Mouse (Mus musculus): ENCODE data around the gene Tenm3. TPM values are rescaled to one million over a fixed set of nuclear protein-coding genes. Genes with fewer than 3 reads are reported as not detected.

The Tenm3 gene
- total RNA-seq, 2 experiments from 2014 or later, result 10.7 to 12.6 TPM

GRCm38 (mm10) chr8:48437523-48438207, 406.1 kb downstream of the Tenm3 start:
- DNase-seq, result no peak
- intact Hi-C loops (cut with DNase I; ENCODE audit: low total_unique reads), result no loop called here

GRCm38 (mm10) chr8:48425101-48425500, 418.6 kb downstream of the Tenm3 start:
- DNase-seq, result no peak
- intact Hi-C loops (cut with DNase I; ENCODE audit: low total_unique reads), result no loop called here

- intact Hi-C loops (cut with DNase I; ENCODE audit: low total_unique reads), result no loop called here
Observed at GRCm38 (mm10) chr8:48417714-48418113, 426.0 kb downstream of the Tenm3 start.

GRCm38 (mm10) chr8:48410916-48411315, 432.8 kb downstream of the Tenm3 start:
- DNase-seq, result no peak
- intact Hi-C loops (cut with DNase I; ENCODE audit: low total_unique reads), result no loop called here

More at GRCm38 (mm10) chr8:48417714-48418113, 426.0 kb downstream of the Tenm3 start:
- no peak for DNase-seq

GRCm38 (mm10) chr8:48400572-48400972, 443.2 kb downstream of the Tenm3 start:
- intact Hi-C loops (cut with DNase I; ENCODE audit: low total_unique reads), result no loop called here
- no peak for DNase-seq

- intact Hi-C loops (cut with DNase I; ENCODE audit: low total_unique reads), result no loop called here
- no peak for DNase-seq
Observed at GRCm38 (mm10) chr8:48385833-48386232, 457.9 kb downstream of the Tenm3 start.

- intact Hi-C loops (cut with DNase I; ENCODE audit: low total_unique reads), result no loop called here
- DNase-seq, result no peak
Observed at GRCm38 (mm10) chr8:48380035-48380434, 463.7 kb downstream of the Tenm3 start.

GRCm38 (mm10) chr8:48376774-48377173, 467.0 kb downstream of the Tenm3 start:
- peak; percentile 75 for DNase-seq
- intact Hi-C loops (cut with DNase I; ENCODE audit: low total_unique reads), result no loop called here

GRCm38 (mm10) chr8:48375183-48375582, 468.6 kb downstream of the Tenm3 start:
- intact Hi-C loops (cut with DNase I; ENCODE audit: low total_unique reads), result no loop called here
- no peak for DNase-seq

GRCm38 (mm10) chr8:48373404-48373803, 470.3 kb downstream of the Tenm3 start:
- intact Hi-C loops (cut with DNase I; ENCODE audit: low total_unique reads), result no loop called here
- no peak for DNase-seq

- DNase-seq, result no peak
- intact Hi-C loops (cut with DNase I; ENCODE audit: low total_unique reads), result no loop called here
Observed at GRCm38 (mm10) chr8:48367164-48367563, 476.6 kb downstream of the Tenm3 start.

- intact Hi-C loops (cut with DNase I; ENCODE audit: low total_unique reads), result no loop called here
- no peak for DNase-seq
Observed at GRCm38 (mm10) chr8:48356849-48357248, 486.9 kb downstream of the Tenm3 start.

GRCm38 (mm10) chr8:48353458-48353857, 490.3 kb downstream of the Tenm3 start:
- DNase-seq, result no peak
- intact Hi-C loops (cut with DNase I; ENCODE audit: low total_unique reads), result no loop called here

- intact Hi-C loops (cut with DNase I; ENCODE audit: low total_unique reads), result no loop called here
- DNase-seq, result no peak
Observed at GRCm38 (mm10) chr8:48348901-48349300, 494.9 kb downstream of the Tenm3 start.

GRCm38 (mm10) chr8:48348386-48348785, 495.4 kb downstream of the Tenm3 start:
- intact Hi-C loops (cut with DNase I; ENCODE audit: low total_unique reads), result no loop called here

GRCm38 (mm10) chr8:48343067-48343420, 500.7 kb downstream of the Tenm3 start:
- intact Hi-C loops (cut with DNase I; ENCODE audit: low total_unique reads), result no loop called here
- DNase-seq, result no peak

More at GRCm38 (mm10) chr8:48348386-48348785, 495.4 kb downstream of the Tenm3 start:
- DNase-seq, result no peak

- intact Hi-C loops (cut with DNase I; ENCODE audit: low total_unique reads), result no loop called here
- DNase-seq, result no peak
Observed at GRCm38 (mm10) chr8:48342321-48343066, 501.3 kb downstream of the Tenm3 start.

GRCm38 (mm10) chr8:48341692-48342091, 502.1 kb downstream of the Tenm3 start:
- intact Hi-C loops (cut with DNase I; ENCODE audit: low total_unique reads), result no loop called here
- no peak for DNase-seq

- DNase-seq, result no peak
- intact Hi-C loops (cut with DNase I; ENCODE audit: low total_unique reads), result no loop called here
Observed at GRCm38 (mm10) chr8:48341276-48341675, 502.5 kb downstream of the Tenm3 start.

GRCm38 (mm10) chr8:48322655-48323265, 521.0 kb downstream of the Tenm3 start:
- no peak for DNase-seq
- intact Hi-C loops (cut with DNase I; ENCODE audit: low total_unique reads), result no loop called here

GRCm38 (mm10) chr8:48322240-48322639, 521.5 kb downstream of the Tenm3 start:
- intact Hi-C loops (cut with DNase I; ENCODE audit: low total_unique reads), result no loop called here
- DNase-seq, result no peak
